Mouse (Mus musculus): ENCODE measurements around the gene Ccdc125.

- TF ChIP-seq EP300 (IDR thresholded peaks at IDR 0.05; ENCODE audit: low read depth) (no peak), CTCF (IDR thresholded peaks at IDR 0.05; ENCODE audit: low read depth) (no peak)
Observed at GRCm38 (mm10) chr13:100698866-100699265, 29.3 kb downstream of the Ccdc125 start.

All from liver, postnatal 0 days (tissue).